Mouse (Mus musculus): ENCODE data around the gene Srsf9.
A peak's percentile ranks its signal among the peaks of the same experiment; 100 is the strongest.

DNA sequence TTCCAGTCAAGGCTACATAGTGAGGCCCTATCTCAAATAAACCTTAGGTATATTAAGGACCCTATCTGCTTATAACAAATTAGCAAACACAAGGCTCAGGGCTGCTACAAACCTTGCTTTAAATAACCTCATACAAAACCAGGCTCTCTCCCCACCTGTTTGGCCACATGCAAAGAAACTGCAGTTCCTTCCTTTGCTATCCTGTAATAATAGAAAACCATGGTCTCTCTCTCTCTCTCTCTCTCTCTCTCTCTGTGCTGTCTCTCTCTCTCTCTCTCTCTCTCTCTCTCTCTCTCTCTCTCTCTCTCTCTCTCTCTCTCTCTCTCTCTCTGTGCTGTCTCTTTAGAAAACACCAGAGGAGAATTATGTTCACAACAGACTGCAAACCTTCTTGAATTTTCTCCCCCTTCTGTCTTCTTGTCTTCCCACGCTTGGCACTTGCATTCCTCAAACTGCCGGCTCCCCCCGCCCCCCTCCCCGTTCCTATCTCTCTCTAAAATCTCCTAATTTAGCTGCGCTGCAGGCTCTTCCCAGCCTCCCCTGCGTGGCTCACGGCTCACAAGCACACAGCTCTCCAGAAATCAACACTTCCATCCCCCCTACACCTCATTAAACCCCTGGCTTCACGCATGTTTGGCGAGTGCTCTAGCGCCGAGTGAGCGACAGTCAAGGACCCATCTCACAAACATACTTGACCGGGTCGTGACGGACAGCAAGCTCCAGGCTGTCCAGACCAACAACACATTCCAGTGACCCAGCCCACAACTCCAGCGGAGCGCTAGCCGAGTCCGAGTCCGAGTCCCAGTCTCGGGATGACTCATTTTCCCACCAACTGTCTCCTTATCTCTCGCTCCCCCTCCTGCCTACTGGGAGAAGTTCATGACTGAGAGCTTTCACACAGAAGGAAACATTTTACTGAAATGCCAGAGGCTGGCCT is 7.7 kb upstream of the Srsf9 start:
- peak; percentile 60 for TF ChIP-seq CTCF (IDR thresholded peaks at IDR 0.05; ENCODE audit: low read depth)
- no peak for TF ChIP-seq EP300 (IDR thresholded peaks at IDR 0.05; ENCODE audit: low read depth)
